Mouse (Mus musculus): ENCODE measurements around the gene Mansc1.

Mansc1 gene

GRCm38 (mm10) chr6:134636476-134636875 lies 4.2 kb upstream of the Mansc1 start:
- no peak for DNase-seq

DNA sequence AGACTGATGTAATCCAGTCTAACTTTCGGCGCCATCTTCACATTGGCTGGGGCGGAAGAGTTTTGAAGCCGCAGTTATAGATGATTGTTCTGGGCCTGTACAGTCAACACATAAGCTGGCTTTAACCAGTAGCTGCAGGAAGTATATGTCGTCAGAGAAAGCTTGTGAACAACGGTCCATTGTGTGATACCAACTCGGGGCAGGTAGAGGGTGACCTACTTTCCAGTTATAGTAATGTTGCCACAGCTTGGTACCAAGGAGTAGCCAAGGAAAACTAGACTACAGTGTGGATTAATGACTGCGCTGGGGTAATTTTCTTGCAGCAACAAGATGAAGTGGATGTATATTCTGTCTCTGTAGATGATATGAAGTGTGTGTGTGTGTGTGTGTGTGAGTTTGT lies 1.3 kb upstream of the Mansc1 start:
- DNase-seq = no peak

DNA sequence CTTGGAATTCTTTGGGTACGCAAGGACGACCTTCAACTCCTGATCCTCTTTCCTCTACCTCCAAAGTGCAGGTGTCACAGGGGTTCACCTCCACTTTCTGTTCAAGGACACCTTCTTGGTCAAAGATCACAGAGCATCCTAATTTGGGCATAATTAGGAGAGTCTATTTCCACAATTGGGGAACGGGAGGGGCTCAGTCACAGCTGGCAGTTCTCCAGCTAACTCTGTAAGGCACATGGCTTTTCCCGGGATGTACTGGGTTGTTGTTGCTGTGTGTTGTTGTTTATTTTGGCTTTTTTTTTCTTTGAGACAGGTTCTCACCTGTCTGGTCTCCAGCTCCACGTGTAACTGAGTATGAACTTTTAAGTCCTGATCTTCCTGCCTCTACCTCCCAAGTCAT lies 468 bp upstream of the Mansc1 start:
- peak; percentile 30 to 37 for DNase-seq

DNA sequence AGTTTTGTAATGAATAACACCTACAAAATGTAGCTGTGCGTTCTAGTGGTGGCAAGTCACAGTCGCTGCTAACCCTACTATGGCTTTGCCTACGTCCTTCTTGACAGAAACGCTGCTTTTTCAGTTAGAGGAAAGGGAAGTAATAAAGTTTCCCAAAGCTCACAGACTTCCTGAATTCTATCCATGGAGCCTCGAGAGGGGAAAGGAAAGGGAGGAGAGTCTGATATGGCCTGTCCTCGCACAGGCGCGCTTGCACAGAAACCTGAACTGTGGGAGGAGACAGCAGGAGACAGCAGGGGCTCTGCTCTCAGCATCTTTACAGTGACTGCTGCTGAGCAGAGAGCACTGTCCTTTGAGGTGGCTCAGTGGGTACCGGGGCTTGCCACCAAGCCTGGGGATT lies 1.8 kb downstream of the Mansc1 start:
- no peak for DNase-seq

GRCm38 (mm10) chr6:134626564-134626963 lies 5.7 kb downstream of the Mansc1 start:
- DNase-seq = no peak

DNA sequence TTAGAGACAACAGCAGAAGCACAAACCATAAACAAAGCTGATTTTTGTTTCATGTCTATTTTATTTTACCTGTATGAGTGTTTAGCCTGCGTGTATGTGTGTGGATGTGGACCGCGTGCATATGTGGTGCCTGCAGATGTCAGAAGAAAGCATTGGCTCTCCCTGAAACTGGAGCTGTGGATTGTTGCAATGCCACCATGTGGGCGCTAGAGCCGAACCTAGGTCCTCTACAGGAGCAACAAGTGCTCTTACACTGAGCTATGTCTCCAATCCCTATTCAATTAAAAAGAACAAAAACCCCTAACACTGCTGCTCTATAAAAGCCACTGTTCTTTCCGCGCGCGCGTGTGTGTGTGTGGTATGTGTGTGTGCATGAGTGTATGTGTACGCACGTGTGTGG lies 6.9 kb downstream of the Mansc1 start:
- DNase-seq = no peak

GRCm38 (mm10) chr6:134621552-134621949 lies 10.7 kb downstream of the Mansc1 start:
- no peak for DNase-seq

DNA sequence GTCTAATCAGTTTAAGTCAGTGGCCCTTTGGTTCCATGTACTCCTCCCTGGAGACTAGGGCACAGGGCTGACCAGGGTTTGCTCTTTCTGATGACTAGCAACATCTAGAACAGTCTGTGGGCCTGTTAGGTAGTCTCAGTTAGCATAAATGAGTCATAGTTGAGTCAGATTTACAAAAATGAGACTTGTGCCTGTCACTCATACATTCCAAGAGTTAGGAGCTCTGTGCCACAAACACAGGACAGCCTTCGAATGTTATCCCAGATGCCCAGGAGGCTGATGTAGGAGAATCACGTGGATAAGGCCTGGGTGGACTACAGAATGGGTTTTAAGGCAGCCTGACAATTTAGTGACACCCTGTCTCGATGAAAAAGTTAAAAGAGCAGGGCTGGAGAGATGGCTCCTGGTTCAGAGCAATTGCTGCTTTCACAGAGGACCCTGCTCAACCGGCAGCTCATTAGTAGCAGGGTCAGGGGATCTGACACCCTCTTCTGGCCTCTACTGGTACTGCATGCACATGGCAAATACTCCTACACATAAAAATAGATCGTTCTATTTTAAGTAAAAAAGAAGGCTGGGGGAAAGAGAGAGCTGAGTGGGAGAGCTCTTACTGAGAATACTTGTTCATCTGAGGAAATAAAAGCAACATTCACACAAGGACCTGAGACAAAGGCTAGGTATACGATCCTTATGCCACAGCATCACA lies 11.3 kb downstream of the Mansc1 start:
- DNase-seq = no peak

DNA sequence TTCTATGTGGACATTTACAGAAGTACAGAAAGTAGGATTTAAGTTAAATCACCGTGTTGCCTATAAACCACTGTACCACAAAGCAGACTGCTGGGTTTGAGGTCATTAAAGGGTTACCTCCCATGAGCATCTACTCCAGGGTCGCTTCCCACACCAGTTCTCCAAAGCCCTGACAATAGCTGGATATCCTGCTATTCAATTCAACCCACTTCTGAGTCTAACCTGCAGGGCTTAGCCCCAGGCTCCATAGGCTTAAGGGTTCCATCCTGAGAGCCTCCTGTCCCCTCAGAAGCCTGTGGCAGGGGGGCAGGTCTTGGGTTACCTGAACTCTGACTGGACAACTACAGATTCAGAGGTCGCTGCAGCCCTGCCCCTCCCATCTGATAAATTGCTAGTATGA lies 12.2 kb downstream of the Mansc1 start:
- DNase-seq = no peak

GRCm38 (mm10) chr6:134617589-134617988 lies 14.7 kb downstream of the Mansc1 start:
- DNase-seq = no peak

DNA sequence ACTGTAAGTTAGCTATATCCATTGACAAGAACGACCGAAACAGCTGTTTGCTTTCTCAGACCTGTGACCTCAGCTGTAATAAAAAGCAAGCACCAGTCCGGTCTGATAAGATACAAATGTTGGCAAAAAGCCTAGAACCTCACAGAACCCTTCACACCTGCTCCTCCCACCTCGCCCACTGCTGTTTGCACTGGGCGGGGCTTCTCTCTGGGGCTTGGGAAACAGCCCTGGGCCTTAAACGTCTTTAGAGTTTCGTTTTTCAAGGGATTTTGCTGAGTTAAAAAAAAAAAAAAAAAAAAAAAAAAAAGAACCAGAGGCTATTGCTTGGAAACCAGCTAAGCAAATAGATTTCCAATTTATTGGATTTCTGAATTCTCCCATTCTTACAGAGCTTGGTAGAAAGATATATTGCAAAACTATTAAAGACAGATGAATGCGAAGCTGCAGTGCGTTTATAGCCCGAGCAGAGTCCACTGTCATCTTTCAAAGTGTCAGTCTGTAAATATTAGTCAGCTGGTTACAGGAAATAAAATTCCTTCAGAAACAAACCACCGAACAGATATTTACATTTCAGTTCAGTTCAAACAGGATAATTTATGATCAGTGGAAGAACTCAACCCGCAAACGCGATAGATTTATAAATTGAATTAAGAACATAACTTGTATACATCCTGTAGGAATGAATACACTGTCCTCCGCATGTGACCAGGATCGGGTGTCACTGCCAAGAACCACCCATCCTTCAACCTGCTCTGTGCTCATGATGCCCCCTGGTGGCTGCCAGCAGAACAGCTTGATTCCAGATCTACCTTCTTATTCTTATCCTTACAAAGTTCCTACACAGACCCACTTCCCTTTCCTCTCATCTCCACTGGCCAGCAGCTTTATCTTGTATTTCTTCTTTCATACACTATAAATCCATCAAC lies 17.3 kb downstream of the Mansc1 start:
- DNase-seq = peak; percentile 90 to 91

DNA sequence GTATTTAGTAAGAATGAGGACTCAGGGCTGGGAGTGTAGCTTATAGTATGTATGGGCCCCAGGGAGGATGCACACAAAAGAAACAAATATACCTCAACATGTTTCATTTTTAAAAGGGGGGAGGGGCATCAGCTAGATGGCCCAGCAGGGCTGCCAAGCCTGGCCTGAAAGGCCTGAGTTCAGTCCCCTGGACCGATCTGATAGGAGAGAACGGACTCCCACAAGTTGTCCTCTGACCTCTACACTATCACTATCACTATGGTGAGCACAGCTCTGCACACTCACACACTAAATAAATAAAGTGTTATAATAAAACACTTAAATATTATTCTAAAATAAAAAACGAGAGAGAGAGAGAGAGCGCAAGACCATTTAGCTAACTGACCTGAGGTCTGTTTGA lies 18.0 kb downstream of the Mansc1 start:
- DNase-seq = no peak

GRCm38 (mm10) chr6:134611896-134612295 lies 20.4 kb downstream of the Mansc1 start:
- peak in 1 of 2 experiments; percentile 11 for DNase-seq

DNA sequence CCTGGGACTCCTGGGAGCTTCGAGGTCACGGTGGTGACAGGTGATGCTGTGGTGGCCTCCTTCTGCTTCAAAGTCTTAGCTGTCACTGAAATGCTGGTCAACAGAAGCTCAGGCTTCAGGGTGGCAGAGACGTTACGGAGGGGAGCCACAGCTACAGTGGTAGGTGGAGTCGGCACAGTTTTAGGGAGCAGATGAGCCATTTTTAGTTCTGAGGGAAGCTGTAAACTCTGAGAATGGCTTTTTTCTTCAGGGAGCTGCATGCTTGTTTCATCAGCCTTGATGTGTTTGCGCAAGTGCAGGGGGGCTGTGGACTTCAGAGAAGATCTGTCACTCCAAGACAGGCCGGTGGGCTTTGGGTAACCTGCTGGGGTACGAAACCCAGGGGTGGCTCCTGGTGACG lies 21.9 kb downstream of the Mansc1 start:
- DNase-seq = no peak

GRCm38 (mm10) chr6:134606949-134607746 lies 25.1 kb downstream of the Mansc1 start:
- DNase-seq = peak; percentile 22 to 25

GRCm38 (mm10) chr6:134606540-134606939 lies 25.7 kb downstream of the Mansc1 start:
- no peak for DNase-seq

DNA sequence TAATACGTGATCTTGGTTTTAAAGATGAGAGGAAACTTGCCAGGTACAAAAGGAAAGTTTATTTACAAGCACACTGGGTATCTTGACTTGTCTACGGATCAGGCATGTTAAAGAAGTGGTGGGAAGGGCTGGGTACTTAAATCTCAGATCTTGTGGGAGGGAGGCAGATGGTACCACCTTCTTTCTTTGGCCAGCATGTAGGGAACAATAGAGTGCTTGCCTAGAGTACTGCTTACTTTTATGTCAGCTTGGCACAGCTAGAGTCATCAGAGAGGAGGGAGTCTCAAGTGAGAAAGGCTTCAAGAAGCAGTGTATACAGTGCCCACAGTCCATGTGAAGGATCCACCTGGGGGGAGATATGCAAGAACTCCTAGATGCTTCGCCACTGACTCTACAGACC lies 27.1 kb downstream of the Mansc1 start:
- DNase-seq = no peak

DNA sequence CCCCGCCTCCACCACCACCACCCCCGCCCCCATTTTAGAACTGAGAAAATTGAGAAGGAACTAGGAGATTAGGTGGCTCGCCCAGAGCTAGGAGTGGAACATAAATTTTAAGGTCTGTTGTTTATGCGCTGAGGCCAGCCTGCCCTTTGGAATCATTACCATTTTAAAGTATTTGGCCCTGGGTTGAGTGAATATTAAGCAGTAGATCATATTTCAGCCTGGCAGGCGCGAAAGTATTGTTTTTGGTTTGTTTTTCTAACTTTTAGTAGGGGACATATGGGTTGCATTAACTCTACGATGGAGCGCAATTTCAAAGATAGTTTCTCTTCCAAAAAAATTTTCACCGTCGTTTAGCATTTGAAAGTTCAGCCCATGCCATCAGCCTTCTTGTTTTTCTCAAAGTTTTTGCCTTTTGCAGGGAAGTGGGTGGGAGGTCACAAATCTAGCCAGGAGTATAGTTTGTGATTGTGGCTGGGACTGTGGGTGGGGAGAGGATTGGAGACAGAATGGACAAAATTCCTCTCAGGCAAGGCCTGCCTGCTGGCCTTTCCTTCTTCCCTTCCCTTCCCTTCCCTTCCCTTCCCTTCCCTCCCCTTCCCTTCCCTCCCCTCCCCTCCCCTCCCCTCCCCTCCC lies 29.8 kb downstream of the Mansc1 start:
- DNase-seq = no peak

GRCm38 (mm10) chr6:134601766-134602165 lies 30.5 kb downstream of the Mansc1 start:
- no peak for DNase-seq

- no peak for DNase-seq
These were observed 31.2 kb downstream of the Mansc1 start for GRCm38 (mm10) chr6:134601130-134601529.

GRCm38 (mm10) chr6:134599239-134599638 lies 33.0 kb downstream of the Mansc1 start:
- DNase-seq = no peak

DNA sequence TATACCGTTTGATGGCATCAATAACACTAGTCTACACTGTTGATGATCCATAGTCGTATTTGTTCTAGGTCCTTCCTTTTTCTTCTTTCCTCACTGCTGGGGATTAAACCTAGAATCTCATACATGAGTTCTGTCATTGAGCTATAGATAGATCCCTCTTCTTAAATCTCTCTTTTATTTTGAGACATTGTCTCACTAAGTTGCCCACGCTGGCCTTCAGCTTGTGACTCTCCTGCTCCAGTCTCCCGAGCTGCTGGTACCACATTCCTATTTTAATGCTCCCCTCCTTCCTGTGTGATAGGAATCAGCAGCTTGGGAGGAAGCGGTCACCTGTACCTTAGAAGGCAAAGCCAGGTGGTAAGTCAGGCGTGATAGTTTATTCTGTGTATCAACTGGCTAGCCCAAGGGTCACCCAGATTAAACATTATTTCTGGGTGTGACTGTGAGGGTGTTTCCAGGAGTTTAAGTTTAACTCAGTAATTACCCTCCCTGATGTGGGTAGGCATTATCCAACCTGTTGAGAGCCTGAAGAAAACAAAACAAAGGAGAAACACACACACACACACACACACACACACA lies 34.5 kb downstream of the Mansc1 start:
- DNase-seq = no peak
